Mouse (Mus musculus): ENCODE data around the gene Olfr835. TPM values are rescaled to one million over a fixed set of nuclear protein-coding genes. Genes with fewer than 3 reads are reported as not detected.

Gene Olfr835
- total RNA-seq (2023), result not detected

DNA sequence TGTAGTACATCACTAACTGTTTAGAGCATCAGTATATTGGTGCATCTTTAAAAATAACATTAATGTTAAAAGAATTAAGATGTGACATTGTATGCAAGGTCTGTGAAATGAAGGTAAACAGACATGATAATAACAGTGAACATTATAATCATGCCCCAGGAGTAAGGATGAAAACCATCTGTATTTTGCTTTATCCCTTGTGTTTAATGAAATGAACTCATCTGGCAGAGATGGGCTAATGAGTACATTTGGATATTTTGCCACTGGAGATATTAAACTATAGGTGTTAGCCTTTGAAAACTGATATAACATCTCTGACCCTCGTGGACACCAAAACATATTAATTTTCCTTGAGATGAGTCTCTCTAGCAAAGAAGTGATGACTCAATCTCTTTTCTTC, at the start of gene Olfr835:
Gene Olfr835 (plus strand): TSS at position 301 of the 400 bp plus-strand sequence.

DNA sequence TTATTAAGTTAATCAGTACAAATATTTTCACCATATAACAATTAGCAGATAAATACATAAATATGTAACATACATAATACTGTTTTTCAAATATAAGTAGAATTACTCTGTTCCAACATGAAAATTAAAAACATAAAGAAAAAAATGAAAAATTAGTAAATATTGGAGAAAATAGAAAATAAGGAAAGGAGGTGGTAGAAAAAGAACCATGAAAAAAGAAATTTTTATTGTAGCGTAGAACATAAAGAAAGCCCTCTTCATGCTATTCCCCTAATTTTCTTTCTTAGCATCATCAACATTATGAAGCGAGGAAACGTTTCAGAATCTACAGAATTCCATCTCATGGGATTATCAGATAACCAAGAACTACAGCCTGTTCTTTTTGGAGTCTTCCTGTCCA, 44.8 kb upstream of the Olfr835 start, which contains the start of gene Olfr834:
Gene Olfr834 (plus strand): TSS at position 301 of the 400 bp plus-strand sequence.

Other genes starting within 250 kb of the Olfr835 start
- gene Olfr828, start 213.2 kb upstream of the Olfr835 start, total RNA-seq (2023), result not detected
- not detected for gene Olfr829, start 177.8 kb upstream of the Olfr835 start, total RNA-seq (2023)
- not detected for gene Olfr830, start 158.0 kb upstream of the Olfr835 start, total RNA-seq (2023)
- gene Olfr832, start 95.6 kb upstream of the Olfr835 start, total RNA-seq (2023), result not detected
- gene Olfr834, start 44.7 kb upstream of the Olfr835 start, total RNA-seq (2023), result not detected
- not detected for gene Olfr836, start 87.6 kb downstream of the Olfr835 start, total RNA-seq (2023)
- gene Olfr837, start 103.6 kb downstream of the Olfr835 start, total RNA-seq (2023), result not detected
- gene Olfr839-ps1, start 144.6 kb downstream of the Olfr835 start, total RNA-seq (2023), result not detected
- not detected for gene Olfr843, start 219.3 kb downstream of the Olfr835 start, total RNA-seq (2023)

Data from CD8-positive naive resting alpha-beta T cell, adult 57 days (primary cell).